Comparison of ENCODE assay signal across 10 mouse cellular contexts in genomic region chr6:37371341-37371740, GRCm38 (mm10).
A peak's percentile ranks its signal among the peaks of the same experiment; 100 is the strongest.
DNase-seq lines count a peak whose midpoint lies in the region; ATAC-seq and TF ChIP-seq lines count a peak whose summit lies in the region.
"Had no signal": no experiment of that assay in that cellular context is flagged by ENCODE, and none has a peak within 500 bp of the region (broad histone marks: within the 10 kb centered on the region; RNA-seq: fewer than 3 reads in every experiment).

No protein-coding gene starts in this region.

- no peaks in the 10 kb centered on the region for H3K36me3 ChIP-seq in hindbrain, embryonic 11.5 days (ENCODE audit: control insufficient read depth, insufficient read depth, low read length)
- no peaks in the 10 kb centered on the region for H3K36me3 ChIP-seq in hindbrain, embryonic 10.5 days
- peaks cover 11 to 56% of the 10 kb centered on the region in 2 experiments for H3K36me3 ChIP-seq in CH12.LX (replicated peaks in 1 of 2; ENCODE audit: control insufficient read depth in 1 of 2, insufficient read depth in 1 of 2, low read length in 1 of 2)
- peaks cover 6% of the 10 kb centered on the region; the same call in 1 of the 2 replicates for H3K36me3 ChIP-seq in embryonic facial prominence, embryonic 10.5 days (replicated peaks)
- H3K36me3 ChIP-seq: forebrain, embryonic 10.5 days; midbrain, embryonic 13.5 days had no signal

- no peak for ATAC-seq in hindbrain, embryonic 11.5 days (ENCODE audit: low FRiP score)
- peak; percentile 93 for ATAC-seq in megakaryocyte progenitor cell, adult 5-6 weeks (replicated peaks; ENCODE audit: poor library complexity)
- ATAC-seq: midbrain, embryonic 13.5 days had no signal

- H3K27ac ChIP-seq in hindbrain, embryonic 11.5 days (ENCODE audit: low read depth, low read length) = no peak overlapping the region
- H3K27ac ChIP-seq in hindbrain, embryonic 10.5 days = no peak overlapping the region
- H3K27ac ChIP-seq in CH12.LX (ENCODE audit: insufficient read depth, low read depth) = no peak overlapping the region
- no peak overlapping the region for H3K27ac ChIP-seq in embryonic facial prominence, embryonic 10.5 days (replicated peaks)
- H3K27ac ChIP-seq: forebrain, embryonic 10.5 days; midbrain, embryonic 13.5 days had no signal

- H3K79me2 ChIP-seq in CH12.LX (replicated peaks; ENCODE audit: control insufficient read depth, extremely low read depth, insufficient read depth, poor library complexity, severe bottlenecking) = 0 out of 2 replicates have a peak, but pooled peaks cover 2% of the 10 kb centered on the region

- TF ChIP-seq CTCF in CH12.LX (conservative IDR thresholded peaks at IDR 0.05 in 1 of 2, IDR thresholded peaks at IDR 0.05 in 1 of 2; ENCODE audit: low read depth in 2 of 2, low read length in 2 of 2) = peak; percentile 41 to 70

- H3K9me3 ChIP-seq in hindbrain, embryonic 11.5 days (ENCODE audit: control insufficient read depth, low read length) = no peaks in the 10 kb centered on the region
- H3K9me3 ChIP-seq in hindbrain, embryonic 10.5 days = no peaks in the 10 kb centered on the region
- peaks cover 7% of the 10 kb centered on the region for H3K9me3 ChIP-seq in CH12.LX (replicated peaks; ENCODE audit: low read length)
- H3K9me3 ChIP-seq in embryonic facial prominence, embryonic 10.5 days = peaks cover 5% of the 10 kb centered on the region; the same call in 1 of the 2 replicates
- H3K9me3 ChIP-seq: forebrain, embryonic 10.5 days; midbrain, embryonic 13.5 days had no signal

- in situ Hi-C loops in CH12.LX (cut with MboI; ENCODE audit: low pct_ligation_motif_present, low pct_unique_long_range_greater_than_20kb, low sequenced_read_pairs) = no loop called here

- dilution Hi-C loops in CH12.LX (cut with MboI; ENCODE audit: extremely low pct_ligation_motif_present, extremely low pct_unique_long_range_greater_than_20kb, low sequenced_read_pairs) = no loop called here

- no peak for TF ChIP-seq EP300 in CH12.LX (IDR thresholded peaks at IDR 0.05; ENCODE audit: low read length)

- no peak overlapping the region for H3K9ac ChIP-seq in hindbrain, embryonic 11.5 days (ENCODE audit: low read depth, low read length)
- no peak overlapping the region for H3K9ac ChIP-seq in CH12.LX (ENCODE audit: insufficient read depth, low read depth)
- H3K9ac ChIP-seq: midbrain, embryonic 13.5 days had no signal

- intact Hi-C loops in left cerebral cortex, postnatal 4 days (cut with DNase I) = no loop called here

- H3K4me2 ChIP-seq in hindbrain, embryonic 11.5 days (replicated peaks; ENCODE audit: low read depth, low read length) = no peak overlapping the region
- H3K4me2 ChIP-seq in CH12.LX (ENCODE audit: insufficient read depth, low read depth, poor library complexity, severe bottlenecking) = no peak overlapping the region
- H3K4me2 ChIP-seq: midbrain, embryonic 13.5 days had no signal

- no peak overlapping the region for H3K4me3 ChIP-seq in hindbrain, embryonic 11.5 days (ENCODE audit: low read depth, low read length)
- H3K4me3 ChIP-seq in hindbrain, embryonic 10.5 days = no peak overlapping the region
- H3K4me3 ChIP-seq in CH12.LX (replicated peaks in 1 of 3; ENCODE audit: low read depth in 2 of 3, low read length in 2 of 3, poor library complexity in 1 of 3) = no peak overlapping the region
- H3K4me3 ChIP-seq in embryonic facial prominence, embryonic 10.5 days = no peak overlapping the region
- H3K4me3 ChIP-seq: forebrain, embryonic 10.5 days; midbrain, embryonic 13.5 days had no signal

- no peaks in the 10 kb centered on the region for H3K27me3 ChIP-seq in hindbrain, embryonic 11.5 days (ENCODE audit: control insufficient read depth, insufficient read depth, low read length)
- no peaks in the 10 kb centered on the region for H3K27me3 ChIP-seq in hindbrain, embryonic 10.5 days (ENCODE audit: insufficient read depth, poor library complexity, severe bottlenecking)
- no peaks in the 10 kb centered on the region for H3K27me3 ChIP-seq in CH12.LX (replicated peaks)
- no peaks in the 10 kb centered on the region for H3K27me3 ChIP-seq in embryonic facial prominence, embryonic 10.5 days (replicated peaks; ENCODE audit: low read depth, poor library complexity, severe bottlenecking)
- H3K27me3 ChIP-seq: midbrain, embryonic 13.5 days had no signal

- H3K4me1 ChIP-seq in hindbrain, embryonic 11.5 days (replicated peaks; ENCODE audit: control insufficient read depth, insufficient read depth, low read length) = no peaks in the 10 kb centered on the region
- peaks cover 11% of the 10 kb centered on the region for H3K4me1 ChIP-seq in hindbrain, embryonic 10.5 days (replicated peaks)
- H3K4me1 ChIP-seq in CH12.LX (ENCODE audit: control insufficient read depth in 1 of 2, insufficient read depth in 2 of 2) = no peaks in the 10 kb centered on the region
- no peaks in the 10 kb centered on the region; the same call in 1 of the 2 replicates for H3K4me1 ChIP-seq in embryonic facial prominence, embryonic 10.5 days

- no peak for TF ChIP-seq POLR2A in CH12.LX (IDR thresholded peaks at IDR 0.05; ENCODE audit: low read depth, low read length)

- DNase-seq in hindbrain, embryonic 11.5 days (ENCODE audit: low spot score) = peak; percentile 23
- no peak for DNase-seq in hindbrain, embryonic 10.5 days (ENCODE audit: low spot score)
- peak; percentile 45 for DNase-seq in CH12.LX (ENCODE audit: extremely low read depth)
- DNase-seq in embryonic facial prominence, embryonic 10.5 days (ENCODE audit: low spot score) = peak; percentile 24
- no peak for DNase-seq in left cerebral cortex, adult 11 months (ENCODE audit: low spot score)
- no peak for DNase-seq in left cerebral cortex, postnatal 4 days
- DNase-seq in layer of hippocampus, postnatal 10 days (ENCODE audit: low spot score in 2 of 2) = no peak

- WGBS in hindbrain, embryonic 11.5 days = 78% methylated on average over 7 of the region's 7 CpGs
- whole genome bisulfite sequencing in hindbrain, embryonic 10.5 days = 78% methylated on average over 7 of the region's 7 CpGs
- WGBS in embryonic facial prominence, embryonic 10.5 days = 78% methylated on average over 7 of the region's 7 CpGs

- TF ChIP-seq RAD21 in CH12.LX (IDR thresholded peaks at IDR 0.05; ENCODE audit: low read depth, low read length) = peak; percentile 72

TF ChIP-seq in CH12.LX, 34 proteins besides CTCF, POLR2A, EP300 and RAD21:
- TF ChIP-seq ELF1 (IDR thresholded peaks at IDR 0.05; ENCODE audit: low read depth, low read length) (no peak), SMC3 (IDR thresholded peaks at IDR 0.05; ENCODE audit: low read depth, low read length) (peak; percentile 83)

Comparison
In these comparisons a context has a peak if more than half of its experiments do, and no peak if none do; other contexts are left out.
1. DNase-seq: peak in hindbrain, embryonic 11.5 days (single experiment), CH12.LX (single experiment) and embryonic facial prominence, embryonic 10.5 days (single experiment); none in hindbrain, embryonic 10.5 days (single experiment), left cerebral cortex, adult 11 months (single experiment), left cerebral cortex, postnatal 4 days (single experiment) and layer of hippocampus, postnatal 10 days (0 of 2).